Mouse (Mus musculus): ENCODE data around the gene Prrc2b. TPM values are rescaled to one million over a fixed set of nuclear protein-coding genes. Genes with fewer than 3 reads are reported as not detected.

Gene Prrc2b
- polyA plus RNA-seq, 1 experiment from 2014 or later = 41.5 TPM

GRCm38 (mm10) chr2:32155614-32156013, 4.7 kb downstream of the Prrc2b start:
- WGBS = 72% methylated on average over 6 of the region's 6 CpGs
- peaks cover 84% of the 10 kb centered on the region for H3K4me1 ChIP-seq
- no peaks in the 10 kb centered on the region for H3K27me3 ChIP-seq (ENCODE audit: low read depth, poor library complexity, severe bottlenecking)
- H3K9me3 ChIP-seq (replicated peaks) = no peaks in the 10 kb centered on the region; the same call in 1 of the 2 replicates
- DNase-seq (ENCODE audit: low spot score) = no peak
- peak overlapping the region; percentile 19; the same call in 1 of the 2 replicates for H3K4me3 ChIP-seq
- H3K36me3 ChIP-seq = peaks cover 21% of the 10 kb centered on the region
- peak overlapping the region; percentile 100; the same call in 1 of the 2 replicates for H3K27ac ChIP-seq (replicated peaks)

- H3K4me1 ChIP-seq = peaks cover 82% of the 10 kb centered on the region
- no peaks in the 10 kb centered on the region for H3K27me3 ChIP-seq (ENCODE audit: low read depth, poor library complexity, severe bottlenecking)
- H3K4me3 ChIP-seq = peak overlapping the region; percentile 17; the same call in 1 of the 2 replicates
- H3K36me3 ChIP-seq = peaks cover 31% of the 10 kb centered on the region
- no peaks in the 10 kb centered on the region; the same call in 1 of the 2 replicates for H3K9me3 ChIP-seq (replicated peaks)
- H3K27ac ChIP-seq (replicated peaks) = peak overlapping the region; percentile 74
- no peak for DNase-seq (ENCODE audit: low spot score)
- WGBS = 74% methylated on average over 10 of the region's 10 CpGs
Observed at GRCm38 (mm10) chr2:32156645-32157044, 5.8 kb downstream of the Prrc2b start.

GRCm38 (mm10) chr2:32157328-32157727, 6.4 kb downstream of the Prrc2b start:
- DNase-seq (ENCODE audit: low spot score) = no peak
- H3K27me3 ChIP-seq (ENCODE audit: low read depth, poor library complexity, severe bottlenecking) = no peaks in the 10 kb centered on the region
- H3K9me3 ChIP-seq (replicated peaks) = no peaks in the 10 kb centered on the region; the same call in 1 of the 2 replicates
- 36% methylated on average over 4 of the region's 4 CpGs for WGBS
- H3K4me3 ChIP-seq = peak overlapping the region; percentile 23; the same call in 1 of the 2 replicates
- peaks cover 38% of the 10 kb centered on the region for H3K36me3 ChIP-seq
- H3K27ac ChIP-seq (replicated peaks) = peak overlapping the region; percentile 74
- H3K4me1 ChIP-seq = peaks cover 77% of the 10 kb centered on the region

- Histone ChIP-seq H3K4me3 (no peak overlapping the region), H3K36me3 (peaks cover 46% of the 10 kb centered on the region), H3K9me3 (replicated peaks) (no peaks in the 10 kb centered on the region; the same call in 1 of the 2 replicates), H3K27me3 (ENCODE audit: low read depth, poor library complexity, severe bottlenecking) (no peaks in the 10 kb centered on the region), H3K4me1 (peaks cover 72% of the 10 kb centered on the region), H3K27ac (replicated peaks) (peak overlapping the region; percentile 18; the same call in 1 of the 2 replicates)
- WGBS = 72% methylated on average over 12 of the region's 12 CpGs
- no peak for DNase-seq (ENCODE audit: low spot score)
Observed at GRCm38 (mm10) chr2:32158616-32159239, 7.8 kb downstream of the Prrc2b start.

GRCm38 (mm10) chr2:32160525-32160924, 9.6 kb downstream of the Prrc2b start:
- Histone ChIP-seq H3K27ac (replicated peaks) (no peak overlapping the region), H3K36me3 (peaks cover 45% of the 10 kb centered on the region), H3K4me3 (no peak overlapping the region), H3K4me1 (peaks cover 72% of the 10 kb centered on the region), H3K27me3 (ENCODE audit: low read depth, poor library complexity, severe bottlenecking) (no peaks in the 10 kb centered on the region), H3K9me3 (replicated peaks) (no peaks in the 10 kb centered on the region; the same call in 1 of the 2 replicates)
- 97% methylated on average over 3 of the region's 3 CpGs for WGBS
- DNase-seq (ENCODE audit: low spot score) = no peak

- no peak for DNase-seq (ENCODE audit: low spot score)
- 81% methylated on average over 5 of the region's 5 CpGs for WGBS
- H3K4me1 ChIP-seq = peaks cover 71% of the 10 kb centered on the region
- no peak overlapping the region for H3K4me3 ChIP-seq
- H3K27ac ChIP-seq (replicated peaks) = no peak overlapping the region
- no peaks in the 10 kb centered on the region; the same call in 1 of the 2 replicates for H3K9me3 ChIP-seq (replicated peaks)
- H3K36me3 ChIP-seq = peaks cover 45% of the 10 kb centered on the region
- no peaks in the 10 kb centered on the region for H3K27me3 ChIP-seq (ENCODE audit: low read depth, poor library complexity, severe bottlenecking)
Observed at GRCm38 (mm10) chr2:32160967-32161366, 10.1 kb downstream of the Prrc2b start.

GRCm38 (mm10) chr2:32162102-32162501, 11.2 kb downstream of the Prrc2b start:
- Histone ChIP-seq H3K36me3 (peaks cover 45% of the 10 kb centered on the region), H3K27me3 (ENCODE audit: low read depth, poor library complexity, severe bottlenecking) (no peaks in the 10 kb centered on the region), H3K4me3 (no peak overlapping the region), H3K9me3 (replicated peaks) (no peaks in the 10 kb centered on the region; the same call in 1 of the 2 replicates), H3K27ac (replicated peaks) (no peak overlapping the region), H3K4me1 (peaks cover 71% of the 10 kb centered on the region)
- DNase-seq (ENCODE audit: low spot score) = no peak
- WGBS = 96% methylated on average over 8 of the region's 8 CpGs

- H3K27ac ChIP-seq (replicated peaks) = no peak overlapping the region; the same call in 1 of the 2 replicates
- H3K27me3 ChIP-seq (ENCODE audit: low read depth, poor library complexity, severe bottlenecking) = no peaks in the 10 kb centered on the region
- no peak overlapping the region for H3K4me3 ChIP-seq
- 77% methylated on average over 4 of the region's 4 CpGs for WGBS
- H3K9me3 ChIP-seq (replicated peaks) = no peaks in the 10 kb centered on the region; the same call in 1 of the 2 replicates
- H3K4me1 ChIP-seq = peaks cover 71% of the 10 kb centered on the region
- H3K36me3 ChIP-seq = peaks cover 45% of the 10 kb centered on the region
- no peak for DNase-seq (ENCODE audit: low spot score)
Observed at GRCm38 (mm10) chr2:32162646-32163045, 11.8 kb downstream of the Prrc2b start.

- Histone ChIP-seq H3K4me3 (no peak overlapping the region), H3K9me3 (replicated peaks) (no peaks in the 10 kb centered on the region; the same call in 1 of the 2 replicates), H3K36me3 (peaks cover 45% of the 10 kb centered on the region), H3K4me1 (peaks cover 71% of the 10 kb centered on the region), H3K27ac (replicated peaks) (no peak overlapping the region; the same call in 1 of the 2 replicates), H3K27me3 (ENCODE audit: low read depth, poor library complexity, severe bottlenecking) (no peaks in the 10 kb centered on the region)
- DNase-seq (ENCODE audit: low spot score) = no peak
- WGBS = 86% methylated on average over 3 of the region's 3 CpGs
Observed at GRCm38 (mm10) chr2:32163057-32163456, 12.2 kb downstream of the Prrc2b start.

GRCm38 (mm10) chr2:32164503-32164902, 13.6 kb downstream of the Prrc2b start:
- Histone ChIP-seq H3K36me3 (peaks cover 40% of the 10 kb centered on the region), H3K9me3 (replicated peaks) (no peaks in the 10 kb centered on the region; the same call in 1 of the 2 replicates), H3K27me3 (ENCODE audit: low read depth, poor library complexity, severe bottlenecking) (no peaks in the 10 kb centered on the region), H3K4me1 (peaks cover 71% of the 10 kb centered on the region), H3K4me3 (no peak overlapping the region), H3K27ac (replicated peaks) (no peak overlapping the region)
- WGBS = 78% methylated on average over 12 of the region's 12 CpGs
- no peak for DNase-seq (ENCODE audit: low spot score)

GRCm38 (mm10) chr2:32165040-32165800, 14.3 kb downstream of the Prrc2b start:
- Histone ChIP-seq H3K27me3 (ENCODE audit: low read depth, poor library complexity, severe bottlenecking) (no peaks in the 10 kb centered on the region), H3K27ac (replicated peaks) (no peak overlapping the region), H3K4me3 (no peak overlapping the region), H3K4me1 (peaks cover 73% of the 10 kb centered on the region), H3K36me3 (peaks cover 33% of the 10 kb centered on the region), H3K9me3 (replicated peaks) (no peaks in the 10 kb centered on the region; the same call in 1 of the 2 replicates)
- WGBS = 89% methylated on average over 11 of the region's 11 CpGs
- DNase-seq (ENCODE audit: low spot score) = no peak

GRCm38 (mm10) chr2:32166581-32166980, 15.7 kb downstream of the Prrc2b start:
- Histone ChIP-seq H3K36me3 (peaks cover 20% of the 10 kb centered on the region), H3K9me3 (replicated peaks) (no peaks in the 10 kb centered on the region), H3K27me3 (ENCODE audit: low read depth, poor library complexity, severe bottlenecking) (no peaks in the 10 kb centered on the region), H3K27ac (replicated peaks) (peak overlapping the region; percentile 85; the same call in 1 of the 2 replicates), H3K4me3 (peak overlapping the region; percentile 42), H3K4me1 (peaks cover 82% of the 10 kb centered on the region)
- DNase-seq (ENCODE audit: low spot score) = peak; percentile 53
- 9% methylated on average over 10 of the region's 10 CpGs for WGBS

All from midbrain, embryonic 10.5 days (tissue).